Mouse (Mus musculus) liver, postnatal 0 days (tissue): ENCODE data around the gene Pnp. TPM values are rescaled to one million over a fixed set of nuclear protein-coding genes. Genes with fewer than 3 reads are reported as not detected.
"Not testable (repeated sequence)": the region's sequence is repeated elsewhere in the genome, so short reads cannot be mapped to it uniquely, and the experiment has no call there.

Experiments used
- ATAC-seq: fragments of 200-750 bp; cut with Nextera tagmentation; 2 replicates; pipeline ENCODE4 v1.8.0; 2017; ENCODE audit warnings: mild to moderate bottlenecking, moderate library complexity
- DNase-seq: peaks from one replicate; pipeline ENCODE4 v3.0.0-alpha.2; 2016
- H3K27ac ChIP-seq: fragments of 300-500 bp; sonication (generic); 2 replicates; pipeline ENCODE4 v1.5.1; 2014; ENCODE audit warnings: antibody characterized with exemption, moderate library complexity, mild to moderate bottlenecking, low read depth
- H3K27me3 ChIP-seq: fragments of 300-500 bp; sonication (generic); 2 replicates; pipeline ENCODE4 v1.6.1; 2014; ENCODE audit warnings: low read length, control low read depth, mixed read lengths; ENCODE audit not compliant: insufficient read depth
- H3K36me3 ChIP-seq: fragments of 300-500 bp; sonication (generic); replicated peaks from 2 replicates; pipeline ENCODE4 v1.6.1; 2014; ENCODE audit warnings: mild to moderate bottlenecking, control low read depth, low read length, moderate library complexity, mixed read lengths; ENCODE audit not compliant: insufficient read depth
- H3K4me1 ChIP-seq: fragments of 300-500 bp; sonication (generic); 2 replicates; pipeline ENCODE4 v1.6.1; 2014; ENCODE audit warnings: antibody characterized with exemption, mild to moderate bottlenecking, control low read depth; ENCODE audit not compliant: insufficient read depth
- H3K4me2 ChIP-seq: fragments of 300-500 bp; sonication (generic); 2 replicates; pipeline ENCODE4 v1.6.1; 2014; ENCODE audit warnings: low read depth, mild to moderate bottlenecking, low read length, moderate library complexity, mixed read lengths
- H3K4me3 ChIP-seq: fragments of 300-500 bp; sonication (generic); 2 replicates; pipeline ENCODE4 v1.5.1; 2014; ENCODE audit warnings: low read depth, low read length
- H3K9ac ChIP-seq: fragments of 300-500 bp; sonication (generic); replicated peaks from 2 replicates; pipeline ENCODE4 v1.6.1; 2014; ENCODE audit warnings: mild to moderate bottlenecking, moderate library complexity
- H3K9me3 ChIP-seq: fragments of 300-500 bp; sonication (generic); 2 replicates; pipeline ENCODE4 v1.6.1; 2016; ENCODE audit warnings: mild to moderate bottlenecking, control low read depth, low read length, mixed read lengths
- CTCF ChIP-seq: sonication (generic); IDR thresholded peaks from 2 replicates; pipeline ENCODE4 v1.5.1; 2016; ENCODE audit warnings: antibody characterized with exemption, low read depth
- EP300 ChIP-seq: IDR thresholded peaks from 2 replicates; pipeline ENCODE4 v1.6.1; 2016; ENCODE audit warnings: antibody characterized with exemption, low read depth, mild to moderate bottlenecking
- WGBS: fragments of 180-500 bp; shearing (Covaris S2); extraction: QIAGEN DNeasy Blood & Tissue Kit; methylation state at CpG from one replicate; pipeline ENCODE4 v1.1.7; 2014; ENCODE audit not compliant: insufficient replicate concordance; 5-methylcytosine and 5-hydroxymethylcytosine counted together
- polyA plus RNA-seq: library from polyadenylated mRNA; unstranded; fragments of >200 nt; fragmentation: Nextera tagmentation; extraction: Ambion mirVana; gene quantifications from 2 replicates; pipeline ENCODE4 v1.2.1, GENCODE M21; 2015

The Pnp gene
- polyA plus RNA-seq, 1 experiment from 2014 or later = 66.4 TPM

- Histone ChIP-seq H3K36me3 (peaks cover 6% of the 10 kb centered on the region; the same call in 1 of the 2 replicates), H3K9ac (no peak overlapping the region), H3K9me3 (no peaks in the 10 kb centered on the region), H3K4me3 (no peak overlapping the region), H3K4me2 (no peak overlapping the region), H3K27ac (no peak overlapping the region), H3K4me1 (peaks cover 8% of the 10 kb centered on the region), H3K27me3 (no peaks in the 10 kb centered on the region)
- TF ChIP-seq CTCF (no peak), EP300 (no peak)
- WGBS = 51% methylated on average over 4 of the region's 4 CpGs
- no peak for DNase-seq
- ATAC-seq = no peak
Observed at GRCm38 (mm10) chr14:50908126-50908525, 22.8 kb upstream of the Pnp start.

- 57% methylated on average over 3 of the region's 3 CpGs for WGBS
- H3K27ac ChIP-seq = no peak overlapping the region
- peaks cover 25% of the 10 kb centered on the region for H3K36me3 ChIP-seq
- ATAC-seq = no peak
- no peaks in the 10 kb centered on the region for H3K9me3 ChIP-seq
- H3K9ac ChIP-seq = no peak overlapping the region
- no peak for DNase-seq
- no peaks in the 10 kb centered on the region for H3K27me3 ChIP-seq
- H3K4me2 ChIP-seq = no peak overlapping the region
- H3K4me1 ChIP-seq = no peaks in the 10 kb centered on the region
- H3K4me3 ChIP-seq = no peak overlapping the region
- no peak for TF ChIP-seq CTCF
- TF ChIP-seq EP300 = no peak
Observed at GRCm38 (mm10) chr14:50911356-50911755, 19.5 kb upstream of the Pnp start.

- not testable (repeated sequence) for H3K4me1 ChIP-seq, DNase-seq, H3K9me3 ChIP-seq, ATAC-seq, H3K27me3 ChIP-seq
- Histone ChIP-seq H3K4me2 (peak overlapping the region; percentile 93), H3K9ac (peak overlapping the region; percentile 81), H3K36me3 (peaks cover 31% of the 10 kb centered on the region), H3K4me3 (peak overlapping the region; percentile 76), H3K27ac (peak overlapping the region; percentile 95)
- WGBS = 71% methylated on average over 1 of the region's 1 CpGs
Observed at GRCm38 (mm10) chr14:50923437-50923836, 7.4 kb upstream of the Pnp start.

- Histone ChIP-seq H3K9me3 (no peaks in the 10 kb centered on the region), H3K4me2 (peak within 1 kb of the TSS; percentile 93), H3K9ac (peak within 1 kb of the TSS; percentile 81), H3K27ac (peak within 1 kb of the TSS; percentile 95), H3K4me1 (peaks cover 9% of the 10 kb centered on the region), H3K4me3 (peak within 1 kb of the TSS; percentile 76), H3K36me3 (peaks cover 35% of the 10 kb centered on the region), H3K27me3 (no peaks in the 10 kb centered on the region)
- DNase-seq = peak; percentile 98
- no peak for TF ChIP-seq CTCF
- TF ChIP-seq EP300 = no peak
- under 1% methylated on average over 57 of the region's 57 CpGs for WGBS
- ATAC-seq = peak; percentile 93
Observed at GRCm38 (mm10) chr14:50924281-50925064, 6.4 kb upstream of the Pnp start, which contains the start of the genes Osgep and Apex1. Osgep (minus strand) TSS chr14:50924893. Apex1 (plus strand) TSS chr14:50924968.

- H3K4me1 ChIP-seq = peaks cover 17% of the 10 kb centered on the region
- H3K4me2 ChIP-seq = peak overlapping the region; percentile 93
- peak overlapping the region; percentile 81 for H3K9ac ChIP-seq
- peaks cover 35% of the 10 kb centered on the region for H3K36me3 ChIP-seq
- H3K27ac ChIP-seq = peak overlapping the region; percentile 95
- H3K27me3 ChIP-seq = no peaks in the 10 kb centered on the region
- ATAC-seq (peak; percentile 37), DNase-seq (peak; percentile 21)
- whole genome bisulfite sequencing = 1% methylated on average over 38 of the region's 38 CpGs
- no peaks in the 10 kb centered on the region for H3K9me3 ChIP-seq
- H3K4me3 ChIP-seq = peak overlapping the region; percentile 76
- no peak for TF ChIP-seq EP300
Observed at GRCm38 (mm10) chr14:50925111-50925920, 5.6 kb upstream of the Pnp start.

- Histone ChIP-seq H3K4me2 (no peak overlapping the region), H3K4me3 (no peak overlapping the region), H3K4me1 (peaks cover 27% of the 10 kb centered on the region), H3K36me3 (peaks cover 35% of the 10 kb centered on the region), H3K9ac (no peak overlapping the region), H3K9me3 (no peaks in the 10 kb centered on the region), H3K27ac (no peak overlapping the region), H3K27me3 (no peaks in the 10 kb centered on the region)
- 74% methylated on average over 3 of the region's 3 CpGs for whole genome bisulfite sequencing
- no peak for DNase-seq
- no peak for ATAC-seq
- no peak for TF ChIP-seq EP300
- no peak for TF ChIP-seq CTCF
Observed at GRCm38 (mm10) chr14:50927366-50927765, 3.5 kb upstream of the Pnp start.
